Mouse (Mus musculus) testis, adult 2 months (tissue): ENCODE data around the gene Cux1.

Experiments used
- CTCF ChIP-seq: fragments of 200-500 bp; IDR thresholded peaks from 2 replicates; pipeline ENCODE4 v1.5.1; 2012; ENCODE audit warnings: low read depth, mild to moderate bottlenecking, inconsistent platforms, low read length, moderate library complexity; ENCODE audit not compliant: control insufficient read depth, insufficient read depth, insufficient replicate concordance
- POLR2A ChIP-seq: fragments of 200-500 bp; IDR thresholded peaks from 2 replicates; pipeline ENCODE4 v1.6.1; 2012; ENCODE audit warnings: low read depth, mild to moderate bottlenecking, inconsistent platforms, low read length, moderate library complexity; ENCODE audit not compliant: control insufficient read depth

- TF ChIP-seq CTCF = no peak
- TF ChIP-seq POLR2A = no peak
Measured at GRCm38 (mm10) chr5:136312166-136312565, 255.1 kb downstream of the Cux1 start.
